Mouse (Mus musculus) limb, embryonic 10.5 days (tissue): ENCODE results near the gene Dlg2. TPM values are rescaled to one million over a fixed set of nuclear protein-coding genes. Genes with fewer than 3 reads are reported as not detected.

Source experiments
- DNase-seq: peaks from one replicate; pipeline ENCODE4 v3.0.0-alpha.2; 2017; ENCODE audit warnings: low spot score
- H3K27ac ChIP-seq: fragments of 300-500 bp; sonication (generic); 2 replicates; pipeline ENCODE4 v1.5.1; 2016; ENCODE audit warnings: mild to moderate bottlenecking
- H3K27me3 ChIP-seq: fragments of 300-500 bp; sonication (generic); 2 replicates; pipeline ENCODE4 v1.6.1; 2016; ENCODE audit warnings: low read depth, mild to moderate bottlenecking; ENCODE audit not compliant: poor library complexity, severe bottlenecking
- H3K36me3 ChIP-seq: fragments of 300-500 bp; sonication (generic); 2 replicates; pipeline ENCODE4 v1.6.1; 2016; ENCODE audit warnings: mild to moderate bottlenecking, moderate library complexity
- H3K4me1 ChIP-seq: fragments of 300-500 bp; sonication (generic); 2 replicates; pipeline ENCODE4 v1.6.1; 2016
- H3K4me3 ChIP-seq: fragments of 300-500 bp; sonication (generic); 2 replicates; pipeline ENCODE4 v1.5.1; 2016; ENCODE audit warnings: mild to moderate bottlenecking, moderate library complexity
- H3K9me3 ChIP-seq: fragments of 300-500 bp; sonication (generic); replicated peaks from 2 replicates; pipeline ENCODE4 v1.6.1; 2016; ENCODE audit warnings: mild to moderate bottlenecking
- WGBS: fragments of 180-500 bp; shearing (Covaris S2); methylation state at CpG from one replicate; pipeline ENCODE4 v1.1.7; 2016; 5-methylcytosine and 5-hydroxymethylcytosine counted together
- polyA plus RNA-seq: library from polyadenylated mRNA; unstranded; fragments of >200 nt; fragmentation: Nextera tagmentation; extraction: Ambion mirVana; gene quantifications from 2 replicates; pipeline ENCODE4 v1.2.1, GENCODE M21; 2016

Dlg2 gene
- polyA plus RNA-seq, 1 experiment from 2014 or later = 0.53 TPM

- no peaks in the 10 kb centered on the region for H3K36me3 ChIP-seq
- no peaks in the 10 kb centered on the region for H3K9me3 ChIP-seq
- WGBS = 64% methylated on average over 4 of the region's 4 CpGs
- H3K4me1 ChIP-seq = no peaks in the 10 kb centered on the region
- no peaks in the 10 kb centered on the region for H3K27me3 ChIP-seq
- no peak overlapping the region for H3K27ac ChIP-seq
- no peak for DNase-seq
- no peak overlapping the region for H3K4me3 ChIP-seq
These were observed 1590.4 kb downstream of the Dlg2 start for GRCm38 (mm10) chr7:92066851-92067250.

GRCm38 (mm10) chr7:92087429-92087828 lies 1611.0 kb downstream of the Dlg2 start:
- WGBS = 59% methylated on average over 3 of the region's 3 CpGs
- Histone ChIP-seq H3K4me3 (no peak overlapping the region), H3K4me1 (no peaks in the 10 kb centered on the region), H3K36me3 (no peaks in the 10 kb centered on the region), H3K9me3 (no peaks in the 10 kb centered on the region), H3K27me3 (no peaks in the 10 kb centered on the region), H3K27ac (no peak overlapping the region)
- no peak for DNase-seq

- Histone ChIP-seq H3K4me1 (no peaks in the 10 kb centered on the region), H3K27me3 (no peaks in the 10 kb centered on the region), H3K4me3 (no peak overlapping the region), H3K27ac (no peak overlapping the region), H3K36me3 (no peaks in the 10 kb centered on the region), H3K9me3 (no peaks in the 10 kb centered on the region)
- DNase-seq = peak; percentile 67
- WGBS = 3% methylated on average over 3 of the region's 3 CpGs
These were observed 1617.4 kb downstream of the Dlg2 start for GRCm38 (mm10) chr7:92093860-92094259.

GRCm38 (mm10) chr7:92095198-92095597 lies 1618.7 kb downstream of the Dlg2 start:
- no peak overlapping the region for H3K27ac ChIP-seq
- 79% methylated on average over 3 of the region's 3 CpGs for WGBS
- no peaks in the 10 kb centered on the region for H3K27me3 ChIP-seq
- no peaks in the 10 kb centered on the region for H3K9me3 ChIP-seq
- H3K4me1 ChIP-seq = no peaks in the 10 kb centered on the region
- no peaks in the 10 kb centered on the region for H3K36me3 ChIP-seq
- no peak overlapping the region for H3K4me3 ChIP-seq
- no peak for DNase-seq

- Histone ChIP-seq H3K4me3 (no peak overlapping the region), H3K4me1 (no peaks in the 10 kb centered on the region), H3K27ac (no peak overlapping the region), H3K36me3 (no peaks in the 10 kb centered on the region), H3K27me3 (no peaks in the 10 kb centered on the region), H3K9me3 (no peaks in the 10 kb centered on the region)
- WGBS = 93% methylated on average over 2 of the region's 2 CpGs
- no peak for DNase-seq
These were observed 1624.4 kb downstream of the Dlg2 start for GRCm38 (mm10) chr7:92100847-92101246.

- Histone ChIP-seq H3K36me3 (no peaks in the 10 kb centered on the region), H3K4me1 (no peaks in the 10 kb centered on the region)
- peak; percentile 63 for DNase-seq
These were observed 1626.5 kb downstream of the Dlg2 start for GRCm38 (mm10) chr7:92102892-92103543.

GRCm38 (mm10) chr7:92105477-92105876 lies 1629.0 kb downstream of the Dlg2 start:
- Histone ChIP-seq H3K4me1 (no peaks in the 10 kb centered on the region), H3K4me3 (no peak overlapping the region), H3K27ac (no peak overlapping the region), H3K36me3 (no peaks in the 10 kb centered on the region), H3K27me3 (no peaks in the 10 kb centered on the region), H3K9me3 (no peaks in the 10 kb centered on the region)
- no peak for DNase-seq
- WGBS = 48% methylated on average over 2 of the region's 2 CpGs

More at GRCm38 (mm10) chr7:92102892-92103543, 1626.5 kb downstream of the Dlg2 start:
- no peak overlapping the region for H3K27ac ChIP-seq
- WGBS = 20% methylated on average over 4 of the region's 4 CpGs
- no peaks in the 10 kb centered on the region for H3K27me3 ChIP-seq
- H3K4me3 ChIP-seq = no peak overlapping the region
- H3K9me3 ChIP-seq = no peaks in the 10 kb centered on the region

- no peak for DNase-seq
- Histone ChIP-seq H3K9me3 (no peaks in the 10 kb centered on the region), H3K4me3 (no peak overlapping the region), H3K27me3 (no peaks in the 10 kb centered on the region), H3K4me1 (no peaks in the 10 kb centered on the region), H3K36me3 (no peaks in the 10 kb centered on the region), H3K27ac (no peak overlapping the region)
- WGBS = 84% methylated on average over 2 of the region's 2 CpGs
These were observed 1629.5 kb downstream of the Dlg2 start for GRCm38 (mm10) chr7:92105956-92106355.

GRCm38 (mm10) chr7:92113065-92113464 lies 1636.6 kb downstream of the Dlg2 start:
- H3K9me3 ChIP-seq = no peaks in the 10 kb centered on the region
- WGBS = 93% methylated on average over 4 of the region's 4 CpGs
- H3K4me3 ChIP-seq = no peak overlapping the region
- no peaks in the 10 kb centered on the region for H3K4me1 ChIP-seq
- H3K36me3 ChIP-seq = no peaks in the 10 kb centered on the region
- no peaks in the 10 kb centered on the region for H3K27me3 ChIP-seq
- DNase-seq = no peak
- H3K27ac ChIP-seq = no peak overlapping the region

GRCm38 (mm10) chr7:92115237-92115871 lies 1638.9 kb downstream of the Dlg2 start:
- no peaks in the 10 kb centered on the region for H3K27me3 ChIP-seq
- no peak overlapping the region for H3K27ac ChIP-seq
- no peaks in the 10 kb centered on the region for H3K9me3 ChIP-seq
- no peaks in the 10 kb centered on the region for H3K36me3 ChIP-seq
- H3K4me3 ChIP-seq = no peak overlapping the region
- WGBS = 87% methylated on average over 5 of the region's 5 CpGs
- DNase-seq = no peak
- no peaks in the 10 kb centered on the region for H3K4me1 ChIP-seq

GRCm38 (mm10) chr7:92123276-92123675 lies 1646.8 kb downstream of the Dlg2 start:
- Histone ChIP-seq H3K4me1 (no peaks in the 10 kb centered on the region), H3K9me3 (no peaks in the 10 kb centered on the region), H3K4me3 (no peak overlapping the region), H3K27ac (no peak overlapping the region), H3K27me3 (no peaks in the 10 kb centered on the region), H3K36me3 (no peaks in the 10 kb centered on the region)
- 62% methylated on average over 2 of the region's 2 CpGs for WGBS
- DNase-seq = no peak

GRCm38 (mm10) chr7:92125886-92126285 lies 1649.4 kb downstream of the Dlg2 start:
- Histone ChIP-seq H3K36me3 (no peaks in the 10 kb centered on the region), H3K4me1 (no peaks in the 10 kb centered on the region), H3K9me3 (no peaks in the 10 kb centered on the region), H3K27me3 (no peaks in the 10 kb centered on the region), H3K4me3 (no peak overlapping the region), H3K27ac (no peak overlapping the region)
- DNase-seq = no peak
- WGBS = 85% methylated on average over 3 of the region's 3 CpGs

- Histone ChIP-seq H3K9me3 (no peaks in the 10 kb centered on the region), H3K4me1 (no peaks in the 10 kb centered on the region), H3K36me3 (no peaks in the 10 kb centered on the region), H3K4me3 (no peak overlapping the region), H3K27ac (no peak overlapping the region), H3K27me3 (no peaks in the 10 kb centered on the region)
- WGBS = 92% methylated on average over 3 of the region's 3 CpGs
- no peak for DNase-seq
These were observed 1657.8 kb downstream of the Dlg2 start for GRCm38 (mm10) chr7:92134301-92134700.
